Mouse (Mus musculus): Measurements from ENCODE around the gene Afap1.

DNA sequence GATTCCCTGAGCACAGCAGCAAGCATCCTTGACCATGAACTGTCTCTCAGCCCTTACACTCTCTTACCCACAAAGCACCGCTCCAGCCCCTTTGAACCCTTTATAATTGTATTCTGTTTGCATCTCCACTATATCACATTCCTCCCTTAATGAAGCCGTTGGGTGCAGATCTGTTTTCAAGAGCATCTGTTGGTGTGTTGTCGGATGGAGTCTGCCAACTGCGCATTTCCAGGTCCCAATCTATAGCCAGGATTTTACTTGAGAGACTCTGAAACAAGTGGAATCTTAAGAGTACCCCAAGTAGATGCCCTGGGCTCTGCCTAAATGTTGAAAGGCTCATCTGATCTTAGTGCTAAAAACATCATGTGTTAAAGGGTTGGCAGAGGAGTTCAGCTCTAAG, 3.4 kb downstream of the Afap1 start:
- TF ChIP-seq GATA1 (IDR thresholded peaks at IDR 0.05; ENCODE audit: low read length) (no peak), TAL1 (IDR thresholded peaks at IDR 0.05; ENCODE audit: low read length) (no peak)

Measured in erythroblast, embryonic 14.5 days (primary cell).